Mouse (Mus musculus) induced T-regulatory cell, adult 2 months (primary cell): ENCODE measurements around the gene Ppp4c.
"Not testable (repeated sequence)": the region's sequence is repeated elsewhere in the genome, so short reads cannot be mapped to it uniquely, and the experiment has no call there.

Experiments used
- DNase-seq: peaks from one replicate; pipeline ENCODE4 v3.0.0-alpha.2; 2012; ENCODE audit warnings: low read depth

Gene Ppp4c

DNA sequence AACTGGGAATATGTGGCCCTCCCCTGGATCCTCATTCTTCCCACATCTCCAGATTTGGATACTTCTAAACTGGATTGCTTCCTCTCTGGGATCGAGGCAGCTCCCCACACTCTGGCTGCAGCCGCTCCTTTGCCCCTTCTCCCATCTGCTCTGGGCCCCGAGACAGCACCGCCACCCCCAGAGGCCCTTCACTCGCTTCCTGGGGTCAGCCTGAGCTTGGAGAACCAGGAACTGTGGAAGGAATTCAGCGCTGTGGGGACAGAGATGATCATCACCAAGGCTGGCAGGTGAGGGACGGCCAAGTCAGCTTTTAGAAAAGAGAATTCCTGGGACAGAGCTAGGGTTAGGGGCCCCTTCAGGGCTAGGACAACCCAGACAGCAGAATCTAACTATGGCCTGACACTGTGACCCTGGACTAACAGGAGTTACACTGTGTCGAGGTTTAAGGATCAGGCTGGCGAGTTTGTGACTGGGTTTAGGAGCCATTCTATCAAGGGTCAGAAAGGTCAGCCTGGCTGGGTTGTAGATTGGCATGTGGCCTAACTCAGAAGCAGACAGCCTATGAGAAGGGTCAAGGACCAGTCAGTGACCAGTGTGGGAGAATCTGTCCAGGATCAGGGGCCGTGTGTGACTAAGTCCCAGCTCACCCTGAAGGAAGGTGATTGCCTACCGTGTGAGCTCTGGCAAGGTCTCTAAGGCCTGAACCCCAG, 10.5 kb downstream of the Ppp4c start:
- DNase-seq, result no peak

DNA sequence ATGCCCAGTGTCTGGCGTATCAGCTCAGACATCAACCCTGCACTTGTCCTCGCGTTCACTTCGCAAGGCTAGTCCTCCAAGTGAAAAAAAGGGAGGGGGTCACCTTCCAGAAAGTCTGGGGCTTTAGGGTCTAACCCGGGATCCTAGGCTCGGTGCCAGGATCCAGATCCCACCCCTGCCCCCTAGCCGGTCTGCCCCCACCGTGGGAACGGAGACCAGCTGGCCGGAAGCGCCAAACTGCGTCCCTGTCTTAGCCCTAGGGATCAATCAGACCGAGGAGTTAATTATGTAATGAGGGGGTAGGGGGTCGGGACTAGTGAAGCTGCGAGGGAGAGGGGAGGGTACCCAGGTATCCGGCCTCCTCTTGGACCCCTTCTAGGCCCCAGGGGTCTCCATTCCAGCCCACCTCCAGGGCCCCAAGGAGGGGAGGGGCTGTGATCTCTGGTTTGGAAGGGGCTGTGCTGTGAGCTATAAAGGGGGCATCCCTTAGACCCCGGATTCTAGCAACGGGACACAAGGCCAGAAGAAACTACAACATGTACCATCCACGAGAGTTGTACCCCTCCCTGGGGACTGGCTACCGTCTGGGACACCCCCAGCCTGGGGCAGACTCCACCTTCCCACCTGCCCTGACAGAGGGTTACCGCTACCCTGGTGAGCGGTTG, 11.2 kb downstream of the Ppp4c start, which contains the start of gene Tbx6:
TSS of gene Tbx6 (plus strand) at position 513 of the 665 bp plus-strand sequence.
- no peak for DNase-seq

DNA sequence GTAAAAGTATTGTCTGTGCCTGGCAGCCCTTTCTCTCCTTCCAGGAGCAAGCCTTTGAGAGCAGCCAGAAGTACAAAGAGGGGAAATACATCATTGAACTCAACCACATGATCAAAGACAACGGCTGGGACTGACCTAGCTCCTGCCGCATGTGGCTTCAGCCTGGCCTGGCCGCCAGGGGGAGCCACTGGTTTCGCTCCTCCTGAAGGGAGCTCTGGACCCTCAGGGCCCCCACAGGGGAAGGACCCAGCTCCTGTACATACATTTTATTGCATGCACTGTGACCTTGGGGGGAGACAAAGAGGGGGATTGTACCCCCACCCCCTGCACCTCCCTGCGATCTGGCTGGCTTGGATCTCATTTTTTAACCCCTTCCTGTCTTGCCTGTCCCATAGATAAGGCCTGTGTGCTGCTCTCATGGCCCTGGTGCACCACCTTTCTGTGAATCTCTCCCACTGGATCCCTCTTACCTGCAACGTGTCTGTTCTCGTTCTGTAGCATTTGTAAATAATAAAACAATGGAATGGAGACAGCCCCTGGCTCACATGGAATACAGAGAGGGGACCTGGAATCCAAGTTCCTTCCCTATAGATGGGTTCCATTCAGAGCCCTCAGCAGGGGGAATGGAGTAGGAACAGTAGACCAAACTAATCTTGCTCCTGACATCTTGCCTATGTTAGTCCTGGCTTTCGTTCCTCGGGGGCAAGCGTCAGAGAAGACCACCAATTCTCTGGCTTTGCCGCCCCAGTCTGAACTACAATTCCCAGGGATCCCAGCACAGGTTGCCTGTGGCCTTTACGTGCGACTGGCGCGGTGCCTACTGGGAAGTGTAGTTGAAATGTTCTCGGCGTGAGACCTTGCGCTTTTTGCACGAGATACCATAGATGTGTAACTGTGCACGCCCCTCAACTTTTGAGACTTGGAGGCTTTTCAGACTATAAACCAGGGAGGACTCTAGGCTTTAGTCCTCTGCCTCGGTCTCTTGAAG, 12.0 kb downstream of the Ppp4c start:
- DNase-seq, result peak; percentile 88

DNA sequence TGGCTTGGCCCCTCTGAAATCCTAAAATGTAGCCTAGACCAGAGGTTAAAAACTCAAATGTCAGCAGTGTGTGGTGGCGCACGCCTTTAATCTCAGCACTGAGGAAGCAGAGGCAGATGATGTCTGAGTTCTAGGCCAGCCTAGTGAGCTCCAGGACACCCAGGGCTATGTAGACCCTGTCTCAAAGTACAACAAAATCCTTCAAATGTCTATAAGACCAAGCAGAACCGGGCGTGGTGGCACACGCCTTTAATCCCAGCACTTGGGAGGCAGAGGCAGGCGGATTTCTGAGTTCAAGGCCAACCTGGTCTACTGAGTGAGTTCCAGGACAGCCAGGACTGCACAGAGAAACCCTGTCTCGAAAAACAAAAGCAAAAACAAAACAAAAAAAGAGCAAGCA, 13.2 kb downstream of the Ppp4c start:
- not testable (repeated sequence) for DNase-seq

DNA sequence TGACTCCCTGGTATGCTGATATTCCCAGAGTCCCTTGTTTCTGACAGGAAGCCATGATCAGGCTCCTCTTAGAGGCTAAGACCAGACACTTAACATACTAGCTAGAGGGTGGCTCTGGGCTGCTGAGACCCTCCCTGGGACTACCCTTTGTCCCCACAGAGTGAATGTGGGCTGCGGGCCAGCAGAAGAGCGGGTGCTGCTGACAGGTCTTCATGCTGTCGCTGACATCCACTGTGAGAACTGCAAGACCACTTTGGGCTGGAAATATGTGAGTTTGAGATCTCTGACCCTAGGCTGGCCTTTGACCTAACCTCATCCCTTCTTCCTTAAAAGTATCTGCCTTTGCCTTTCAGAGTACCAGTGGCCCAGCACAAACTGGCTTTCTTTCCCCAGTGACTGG, 14.1 kb downstream of the Ppp4c start:
- DNase-seq, result no peak

DNA sequence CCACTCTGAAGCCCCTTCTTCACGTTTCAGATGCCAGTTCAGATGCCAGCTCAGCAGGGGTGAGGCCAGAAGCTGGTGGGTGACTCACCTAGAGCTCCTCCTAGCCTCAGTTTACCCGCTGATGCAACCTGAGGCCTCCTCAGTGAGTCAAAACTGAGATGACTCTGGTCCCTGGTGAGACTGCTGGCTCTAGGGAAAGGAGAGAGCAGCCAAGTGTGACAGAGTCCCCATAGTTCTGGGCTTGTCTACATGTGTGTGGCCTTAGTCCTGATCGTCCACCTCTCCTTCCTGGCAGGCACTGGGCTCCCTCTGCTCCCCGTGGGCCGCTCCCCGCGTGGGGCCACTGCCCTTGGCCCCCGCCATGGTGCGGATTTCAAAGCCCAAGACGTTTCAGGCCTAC, 14.8 kb downstream of the Ppp4c start:
- peak; percentile 43 for DNase-seq

DNA sequence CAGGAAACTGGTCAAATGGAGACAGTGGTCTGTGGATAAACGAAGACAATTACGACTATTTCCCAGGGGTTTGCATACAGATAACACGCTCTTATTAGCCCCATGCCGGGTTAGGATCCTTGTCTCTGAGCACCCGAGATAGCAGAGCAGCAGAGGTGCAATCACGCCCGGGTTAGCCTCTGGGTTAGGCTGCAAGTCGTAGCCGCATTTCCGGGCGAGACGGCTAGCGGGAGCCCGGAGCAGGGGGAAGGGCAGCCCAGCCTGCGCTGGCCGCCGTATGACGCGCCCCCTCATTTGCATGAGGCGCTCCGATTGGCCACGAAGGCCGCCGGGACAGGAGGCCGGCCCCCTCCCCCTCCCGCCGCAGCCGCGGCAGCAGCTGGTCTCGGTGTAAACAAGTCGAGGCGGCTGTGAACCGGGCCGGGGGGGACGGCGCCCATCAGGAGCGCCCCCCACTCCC, 15.7 kb downstream of the Ppp4c start, which contains the start of gene Ypel3:
TSS of gene Ypel3 (plus strand) at position 358 of the 460 bp plus-strand sequence.
- peak; percentile 94 for DNase-seq

DNA sequence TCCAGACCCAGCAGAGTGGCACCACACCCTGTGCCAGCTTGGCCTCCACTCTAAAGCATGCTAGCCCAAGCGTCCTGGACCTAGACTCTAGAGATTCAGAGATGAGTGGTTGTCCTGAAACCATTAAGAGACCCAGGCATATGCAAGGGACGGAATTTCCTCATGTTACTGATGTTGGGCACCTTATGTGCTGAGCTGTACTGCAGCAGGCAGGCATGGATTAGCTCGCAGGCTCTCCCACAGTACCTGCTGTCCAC, 16.4 kb downstream of the Ppp4c start:
- no peak for DNase-seq

DNA sequence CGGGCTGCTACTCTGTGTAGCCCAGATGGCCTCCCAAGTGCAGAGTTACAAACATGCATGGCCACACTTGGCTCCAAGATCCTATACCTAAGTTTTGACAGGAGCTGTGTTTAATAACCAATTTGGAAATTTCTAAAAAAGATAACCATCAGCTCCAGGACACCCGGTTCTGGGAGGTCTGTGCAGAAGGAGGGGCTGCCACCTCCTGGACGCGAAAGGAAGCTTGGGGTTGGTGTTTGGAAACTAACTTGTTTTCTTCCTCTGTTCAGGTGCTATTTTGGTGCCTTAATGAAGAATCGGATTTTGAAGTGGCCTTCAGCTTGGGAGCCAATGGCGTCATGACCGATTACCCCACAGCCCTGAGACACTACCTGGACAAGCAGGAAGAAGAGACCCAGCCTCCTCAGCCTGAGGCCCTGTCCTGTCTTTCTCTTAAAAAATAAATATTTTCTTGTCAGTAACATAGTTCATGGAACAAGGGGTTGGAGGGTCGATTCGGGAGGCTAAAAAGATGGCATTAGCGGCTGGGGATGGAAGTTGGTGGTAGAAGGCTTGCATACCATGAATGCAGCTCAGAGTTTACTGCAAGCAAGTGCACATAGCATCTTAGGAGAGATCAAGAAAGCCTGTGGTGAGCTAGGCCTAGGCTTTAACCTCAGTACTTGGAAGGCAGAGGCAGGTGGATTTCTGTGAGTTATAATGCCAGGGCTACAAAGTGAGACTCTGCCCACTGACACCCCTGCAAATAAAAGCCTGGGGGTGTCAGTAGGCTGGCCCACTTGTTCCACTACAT, 16.9 kb downstream of the Ppp4c start:
- DNase-seq, result peak; percentile 56

DNA sequence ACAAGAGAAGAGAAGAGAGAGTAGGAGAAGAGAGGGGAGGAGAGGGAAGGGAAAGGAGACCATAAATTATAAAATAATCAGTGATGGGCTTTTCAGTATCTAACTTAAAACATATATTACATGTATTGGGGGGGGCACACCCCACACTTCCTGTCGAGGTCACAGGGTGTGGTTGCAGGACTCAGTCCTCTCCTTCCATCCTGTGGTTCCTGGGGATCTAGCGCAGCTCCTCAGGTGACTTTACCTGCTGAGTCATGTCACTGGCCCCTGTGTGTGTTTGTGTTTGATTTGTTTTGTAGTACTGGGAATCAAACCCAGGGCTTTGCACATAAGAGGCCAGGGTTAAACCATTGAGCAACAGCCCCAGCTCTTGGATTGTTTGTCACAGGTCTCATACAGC, 17.8 kb downstream of the Ppp4c start:
- peak; percentile 66 for DNase-seq

DNA sequence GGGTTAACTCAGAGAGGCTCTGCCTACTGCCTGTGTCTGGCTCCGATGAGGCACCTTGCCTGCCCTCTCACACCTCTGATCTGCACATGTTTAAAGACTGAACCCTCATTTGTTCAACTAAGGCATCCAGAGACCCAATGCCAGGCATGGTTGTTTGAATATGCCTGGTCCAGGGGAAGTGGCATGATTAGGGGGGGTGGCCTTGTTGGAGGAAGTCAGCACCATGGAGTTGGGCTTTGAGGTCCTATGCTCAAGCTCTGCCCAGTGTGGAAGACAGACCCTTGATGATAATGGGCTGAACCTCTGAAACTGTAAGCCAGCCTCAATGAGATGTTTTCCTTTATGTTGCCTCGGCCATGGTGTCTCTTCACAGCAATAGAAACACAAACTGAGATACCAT, 18.9 kb downstream of the Ppp4c start:
- no peak for DNase-seq

DNA sequence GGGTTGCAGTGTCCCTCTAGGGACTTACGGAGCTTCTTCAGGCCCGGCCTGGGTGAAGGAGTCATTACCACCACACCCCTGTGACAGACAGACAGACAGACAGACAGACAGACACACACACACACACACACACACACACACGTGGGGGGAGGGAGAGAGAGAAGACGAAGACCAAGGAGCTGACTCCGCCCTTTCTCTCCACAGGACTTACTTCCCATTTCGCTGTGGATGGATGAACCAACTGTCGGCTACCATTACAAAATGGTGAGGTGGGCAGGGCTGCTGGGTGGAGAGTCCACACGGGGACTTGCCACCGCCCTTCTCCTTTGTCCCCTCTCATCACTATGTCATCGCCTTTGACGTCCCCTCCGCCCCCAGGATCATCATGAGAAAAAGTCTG, 21.5 kb downstream of the Ppp4c start:
- DNase-seq, result no peak

DNA sequence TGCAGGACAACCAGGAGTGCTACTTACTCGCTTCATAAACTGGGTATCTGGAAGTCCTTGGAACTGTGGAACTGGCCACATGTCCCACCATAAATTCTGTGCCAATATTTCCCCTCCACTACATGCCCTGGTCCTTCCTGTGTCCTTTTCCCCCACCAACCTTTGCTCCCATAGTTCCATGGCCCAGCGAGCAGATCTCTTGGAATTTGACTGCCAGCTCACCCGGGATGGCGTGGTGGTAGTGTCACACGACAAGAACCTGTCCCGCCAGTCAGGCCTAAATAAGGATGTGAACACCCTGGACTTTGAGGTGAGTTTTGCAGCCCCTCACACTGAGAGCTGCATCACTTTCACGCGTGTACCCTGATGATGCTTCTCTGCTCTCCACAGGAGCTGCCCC, 25.3 kb downstream of the Ppp4c start:
- no peak for DNase-seq

DNA sequence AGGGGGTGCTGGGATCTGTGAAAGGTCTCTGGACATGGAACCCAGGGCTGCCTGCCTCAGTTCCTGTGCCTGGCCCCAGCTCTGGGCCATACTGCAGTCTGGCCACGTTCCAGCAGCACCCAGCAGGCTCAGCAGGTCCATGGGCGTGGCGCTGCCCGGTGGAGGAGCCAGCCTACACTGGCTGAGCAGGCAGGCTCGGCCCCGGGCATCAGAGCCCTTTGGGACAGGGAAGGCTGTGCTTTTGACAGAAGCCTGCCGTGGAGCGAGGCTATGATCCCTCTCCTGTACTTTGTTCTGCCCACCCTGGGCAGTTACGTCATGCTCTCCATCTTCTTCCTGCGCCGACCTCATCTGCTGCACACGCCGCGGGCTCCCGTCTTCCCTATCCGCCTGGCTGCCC, 26.1 kb downstream of the Ppp4c start, which contains the start of gene Gdpd3:
TSS of gene Gdpd3 (plus strand) at position 134 of the 400 bp plus-strand sequence.
- no peak for DNase-seq

DNA sequence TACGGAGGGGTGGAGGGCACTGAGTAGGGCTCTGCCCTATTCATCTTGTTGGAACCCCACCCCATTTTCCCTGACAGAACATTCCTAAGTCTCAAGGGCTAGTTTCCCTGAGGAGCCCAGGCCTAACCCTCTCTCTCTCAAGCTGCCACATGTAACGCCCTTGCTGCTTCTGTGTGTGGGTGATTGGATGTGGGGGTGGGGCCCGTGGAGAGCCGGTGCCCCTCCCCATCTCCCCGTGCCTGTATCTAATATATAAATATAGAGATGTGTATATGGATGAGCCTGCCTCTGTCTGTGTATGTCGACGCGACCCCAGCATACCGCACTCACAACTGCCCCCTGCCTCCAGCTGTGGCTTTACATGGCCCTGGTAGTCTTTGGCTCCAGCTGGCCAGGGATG, 26.8 kb downstream of the Ppp4c start:
- no peak for DNase-seq

DNA sequence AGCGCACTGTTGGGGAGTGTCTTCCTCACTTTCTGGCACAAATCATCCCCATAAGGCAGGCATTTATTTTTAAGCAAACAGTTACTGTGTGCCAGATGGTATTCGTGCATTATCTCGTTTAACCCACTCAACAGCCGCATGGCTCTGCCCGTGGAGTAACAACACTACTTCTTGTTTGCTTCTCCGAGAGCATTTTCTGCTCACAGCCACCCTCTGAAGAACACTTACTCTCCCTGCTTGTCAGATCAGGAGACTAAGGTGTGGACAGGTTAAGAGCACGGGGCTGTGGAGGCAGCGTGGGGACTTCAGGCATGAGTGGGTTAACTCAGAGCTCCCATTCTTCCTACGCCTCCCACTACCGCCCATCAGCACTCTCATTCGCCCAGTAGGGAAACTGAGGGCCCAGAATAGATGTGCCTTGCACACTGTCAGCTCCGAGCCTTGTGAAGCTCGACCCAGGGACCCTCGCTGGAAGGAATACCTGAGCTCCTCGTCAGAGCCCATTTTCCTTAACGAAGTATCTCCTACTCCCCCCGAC, 29.8 kb downstream of the Ppp4c start:
- no peak for DNase-seq

DNA sequence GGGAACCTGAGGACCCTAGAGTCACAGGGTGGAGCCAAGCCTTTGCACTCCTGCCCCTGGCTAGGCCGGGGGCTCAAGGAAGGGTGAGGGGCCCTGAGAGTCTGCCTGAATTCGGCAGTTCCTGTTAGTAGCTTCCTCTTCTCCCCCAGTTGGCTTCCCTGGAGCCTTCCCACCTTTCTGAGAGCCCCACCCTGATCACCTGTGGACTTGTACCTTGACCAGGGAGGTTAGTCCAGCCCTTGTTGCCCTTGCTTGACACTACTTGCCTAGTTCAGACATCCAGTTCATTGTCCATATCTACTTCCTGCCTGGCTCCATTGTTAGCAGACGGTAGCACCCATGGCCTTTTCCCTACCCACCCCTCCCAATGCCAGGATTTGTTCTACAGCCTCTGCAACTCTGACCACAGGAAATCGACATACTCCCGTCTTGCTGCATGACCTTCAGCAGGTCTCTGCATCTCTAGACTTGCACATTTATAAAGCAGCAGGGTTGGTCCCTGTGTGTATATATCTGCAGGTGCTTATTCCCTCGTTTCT, 30.7 kb downstream of the Ppp4c start:
- no peak for DNase-seq

DNA sequence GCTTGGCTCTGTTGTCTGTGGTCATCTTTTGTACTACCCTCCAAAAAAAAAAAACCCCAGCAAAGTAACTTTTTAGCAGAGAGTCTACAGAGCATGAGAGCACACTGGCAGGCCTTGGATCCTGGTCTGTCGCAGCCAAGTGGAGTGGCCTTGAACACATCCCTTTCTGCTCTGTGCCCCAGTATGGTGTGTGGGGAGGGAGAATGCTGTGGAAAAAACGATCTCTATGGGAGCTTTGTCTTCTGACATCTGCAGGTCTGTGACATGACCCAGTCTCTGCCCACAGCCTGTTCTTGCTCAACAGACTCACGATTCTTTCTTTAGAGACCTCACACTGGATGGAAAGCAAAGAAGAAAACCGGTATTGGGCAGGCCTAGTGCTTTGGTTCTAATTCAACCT, 31.3 kb downstream of the Ppp4c start:
- DNase-seq, result no peak

DNA sequence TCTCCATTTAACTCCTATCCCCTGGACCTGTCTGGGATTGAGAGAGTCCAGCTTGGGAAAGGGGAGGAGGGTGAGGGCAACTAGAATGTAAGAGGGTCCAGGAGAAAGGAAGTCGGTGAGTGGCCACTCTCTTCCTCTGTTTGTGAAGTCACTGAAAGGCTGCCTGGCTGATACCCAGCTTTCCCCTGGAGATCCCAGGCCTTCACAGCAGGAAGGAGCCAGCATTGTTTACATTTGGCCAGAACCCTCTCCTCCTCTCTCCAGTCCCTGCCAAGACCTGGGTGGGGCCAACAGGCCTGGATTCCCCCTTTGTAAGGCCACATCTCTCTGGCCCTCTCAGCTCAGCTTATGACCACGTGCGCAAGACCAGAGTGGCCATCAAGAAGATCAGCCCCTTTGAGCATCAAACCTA, 31.9 kb downstream of the Ppp4c start:
- peak; percentile 35 for DNase-seq

DNA sequence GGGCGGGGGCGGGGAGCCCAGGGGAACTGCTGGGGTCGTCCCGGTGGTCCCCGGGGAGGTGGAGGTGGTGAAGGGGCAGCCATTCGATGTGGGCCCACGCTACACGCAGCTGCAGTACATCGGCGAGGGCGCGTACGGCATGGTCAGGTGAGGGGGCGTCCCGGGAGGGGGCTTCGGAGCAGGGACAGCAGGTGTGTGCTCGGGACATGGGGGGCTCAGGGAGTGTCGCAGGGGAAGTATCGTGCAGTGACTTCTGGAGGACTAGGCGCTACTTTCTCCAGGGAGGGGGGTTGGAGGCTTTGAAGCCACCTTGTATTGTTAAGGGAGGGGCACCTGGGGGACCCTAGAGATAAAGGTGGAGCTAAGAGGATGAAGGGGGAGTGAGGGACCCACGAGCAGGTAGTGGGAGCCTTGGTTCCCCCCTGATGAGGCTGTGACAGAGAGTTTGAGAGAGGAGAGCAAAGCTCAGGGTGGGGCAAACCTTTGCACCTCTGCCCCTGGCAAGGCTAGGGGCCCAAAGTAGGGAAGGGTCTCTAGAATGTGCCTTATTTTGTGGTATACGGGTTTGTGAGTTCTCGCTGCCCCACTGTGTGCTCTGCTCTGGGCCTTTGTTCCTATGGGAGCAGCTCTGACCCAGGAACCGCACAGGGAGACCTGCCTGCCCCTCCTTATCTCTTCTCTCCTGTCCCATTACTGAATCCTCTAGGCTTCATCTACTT, 32.5 kb downstream of the Ppp4c start:
- DNase-seq, result no peak
